Mouse (Mus musculus) urinary bladder, postnatal 25 days (tissue): Measurements from ENCODE around the gene Rnf185.

Experiments
- DNase-seq: peaks from one replicate; pipeline ENCODE4 v3.0.0; 2022; ENCODE audit warnings: low spot score

Rnf185 gene

GRCm38 (mm10) chr11:3443091-3443490 is 9.1 kb downstream of the Rnf185 start:
- DNase-seq, result no peak

GRCm38 (mm10) chr11:3442677-3443076 is 9.5 kb downstream of the Rnf185 start:
- DNase-seq, result no peak

GRCm38 (mm10) chr11:3441696-3442443 is 10.3 kb downstream of the Rnf185 start:
- no peak for DNase-seq

- no peak for DNase-seq
Measured at GRCm38 (mm10) chr11:3437621-3438020, 14.5 kb downstream of the Rnf185 start.

- DNase-seq, result no peak
Measured at GRCm38 (mm10) chr11:3433809-3434208, 18.4 kb downstream of the Rnf185 start.

GRCm38 (mm10) chr11:3431976-3432603 is 20.1 kb downstream of the Rnf185 start:
- DNase-seq, result no peak

- DNase-seq, result no peak
Measured at GRCm38 (mm10) chr11:3431515-3431914, 20.6 kb downstream of the Rnf185 start.

GRCm38 (mm10) chr11:3428632-3429031 is 23.5 kb downstream of the Rnf185 start:
- DNase-seq, result no peak

GRCm38 (mm10) chr11:3427697-3428230 is 24.4 kb downstream of the Rnf185 start:
- no peak for DNase-seq

- DNase-seq, result no peak
Measured at GRCm38 (mm10) chr11:3422242-3422641, 29.9 kb downstream of the Rnf185 start.

GRCm38 (mm10) chr11:3418741-3419140 is 33.4 kb downstream of the Rnf185 start:
- no peak for DNase-seq

- no peak for DNase-seq
Measured at GRCm38 (mm10) chr11:3417795-3418194, 34.4 kb downstream of the Rnf185 start.

GRCm38 (mm10) chr11:3416399-3416798 is 35.8 kb downstream of the Rnf185 start:
- no peak for DNase-seq

GRCm38 (mm10) chr11:3412111-3412510 is 40.1 kb downstream of the Rnf185 start:
- no peak for DNase-seq

GRCm38 (mm10) chr11:3408997-3409732 is 43.0 kb downstream of the Rnf185 start, which contains the start of gene Limk2:
Limk2 (minus strand) TSS chr11:3409189.
- DNase-seq, result peak; percentile 92

- DNase-seq, result no peak
Measured at GRCm38 (mm10) chr11:3408131-3408996, 43.8 kb downstream of the Rnf185 start.

GRCm38 (mm10) chr11:3404287-3405047 is 47.7 kb downstream of the Rnf185 start:
- DNase-seq, result no peak

- DNase-seq, result no peak
Measured at GRCm38 (mm10) chr11:3403024-3403423, 49.1 kb downstream of the Rnf185 start.

GRCm38 (mm10) chr11:3398318-3398717 is 53.8 kb downstream of the Rnf185 start:
- no peak for DNase-seq

- DNase-seq, result no peak
Measured at GRCm38 (mm10) chr11:3396562-3396961, 55.6 kb downstream of the Rnf185 start.

- DNase-seq, result no peak
Measured at GRCm38 (mm10) chr11:3396091-3396490, 56.1 kb downstream of the Rnf185 start.
